Mouse (Mus musculus) heart, adult 2 months (tissue): ENCODE measurements at regions not wholly inside any gene's neighbourhood (a gene's known extent, or its start where the extent isn't known, plus 50 kb on each side); places are given as distances from the start of the nearest gene placed in this dataset.
A peak's percentile ranks its signal among the peaks of the same experiment; 100 is the strongest.

Experiments
- DNase-seq, 2 experiments: peaks; one replicate each; pipeline ENCODE4 v3.0.0; 2021
- H3K27ac ChIP-seq: fragments of 200-600 bp; 2 replicates; pipeline ENCODE4 v1.8.1; 2022
- H3K27me3 ChIP-seq: fragments of 200-500 bp; 2 replicates; pipeline ENCODE4 v1.6.1; 2012; ENCODE audit warnings: mild to moderate bottlenecking, low read length, inconsistent platforms, mixed read lengths; ENCODE audit not compliant: control insufficient read depth, insufficient read depth
- H3K36me3 ChIP-seq: fragments of 200-500 bp; 2 replicates; pipeline ENCODE4 v1.6.1; 2012; ENCODE audit warnings: low read length, inconsistent platforms; ENCODE audit not compliant: control insufficient read depth, insufficient read depth
- H3K4me1 ChIP-seq: fragments of 200-500 bp; 2 replicates; pipeline ENCODE4 v1.6.1; 2011; ENCODE audit warnings: low read length; ENCODE audit not compliant: control insufficient read depth, insufficient read depth
- H3K4me3 ChIP-seq: fragments of 200-600 bp; 2 replicates; pipeline ENCODE4 v1.8.1; 2022
- H3K79me2 ChIP-seq: fragments of 200-500 bp; replicated peaks from 2 replicates; pipeline ENCODE4 v1.6.1; 2012; ENCODE audit warnings: mild to moderate bottlenecking, inconsistent platforms, low read length, moderate library complexity, mixed read lengths; ENCODE audit not compliant: control insufficient read depth, insufficient read depth
- H3K9ac ChIP-seq: fragments of 200-500 bp; 2 replicates; pipeline ENCODE4 v1.6.1; 2012; ENCODE audit warnings: low read depth, mild to moderate bottlenecking, control low read depth, inconsistent platforms, low read length, mixed read lengths
- CTCF ChIP-seq: fragments of 200-600 bp; IDR thresholded peaks from 2 replicates; pipeline ENCODE4 v1.8.1; 2022; ENCODE audit warnings: antibody characterized with exemption, mild to moderate bottlenecking, moderate library complexity
- EP300 ChIP-seq: fragments of 200-500 bp; IDR thresholded peaks from 2 replicates; pipeline ENCODE4 v1.6.1; 2011; ENCODE audit warnings: low read depth, low read length, control low read depth; ENCODE audit not compliant: insufficient read depth
- POLR2A ChIP-seq: fragments of 200-500 bp; IDR thresholded peaks from 2 replicates; pipeline ENCODE4 v1.6.1; 2011; ENCODE audit warnings: mild to moderate bottlenecking, low read depth, low read length, control low read depth; ENCODE audit not compliant: insufficient read depth
- WGBS: fragments of 180-500 bp; shearing (Covaris S2); methylation state at CpG from one replicate; pipeline ENCODE4 v1.1.7; 2018; 5-methylcytosine and 5-hydroxymethylcytosine counted together
- intact Hi-C: fragments of 180-260 bp; cut with DNase I; formaldehyde crosslinking; loops from one replicate; pipeline ENCODE4 v1.15.1; 2025

GRCm38 (mm10) chr1:129150643-129151042 lies 122.5 kb upstream of the Thsd7b start:
- Histone ChIP-seq H3K27ac (no peak overlapping the region), H3K4me1 (no peaks in the 10 kb centered on the region), H3K4me3 (no peak overlapping the region), H3K79me2 (no peaks in the 10 kb centered on the region), H3K9ac (no peak overlapping the region), H3K27me3 (no peaks in the 10 kb centered on the region), H3K36me3 (no peaks in the 10 kb centered on the region)
- TF ChIP-seq CTCF (no peak), EP300 (no peak), POLR2A (no peak)
- intact Hi-C loops, result no loop called here
- DNase-seq, result no peak
- 36% methylated on average over 1 of the region's 1 CpGs for WGBS

GRCm38 (mm10) chr1:129148733-129149388 lies 124.2 kb upstream of the Thsd7b start:
- intact Hi-C loops, result no loop called here
- TF ChIP-seq POLR2A (no peak), CTCF (no peak), EP300 (no peak)
- H3K27me3 ChIP-seq, result no peaks in the 10 kb centered on the region
- no peaks in the 10 kb centered on the region for H3K36me3 ChIP-seq
- no peak overlapping the region for H3K9ac ChIP-seq
- no peaks in the 10 kb centered on the region for H3K4me1 ChIP-seq
- no peak for DNase-seq
- no peak overlapping the region for H3K4me3 ChIP-seq
- H3K79me2 ChIP-seq, result no peaks in the 10 kb centered on the region
- WGBS, result 86% methylated on average over 7 of the region's 7 CpGs
- no peak overlapping the region for H3K27ac ChIP-seq

GRCm38 (mm10) chr1:129146395-129147094 lies 126.6 kb upstream of the Thsd7b start:
- intact Hi-C loops, result no loop called here

GRCm38 (mm10) chr1:129138783-129139182 lies 134.3 kb upstream of the Thsd7b start:
- intact Hi-C loops, result no loop called here
- DNase-seq, result no peak
- Histone ChIP-seq H3K9ac (no peak overlapping the region), H3K4me1 (no peaks in the 10 kb centered on the region), H3K4me3 (no peak overlapping the region), H3K27me3 (no peaks in the 10 kb centered on the region), H3K79me2 (no peaks in the 10 kb centered on the region), H3K36me3 (no peaks in the 10 kb centered on the region), H3K27ac (no peak overlapping the region)
- TF ChIP-seq POLR2A (no peak), CTCF (no peak), EP300 (no peak)
- 71% methylated on average over 7 of the region's 7 CpGs for WGBS

More at GRCm38 (mm10) chr1:129146395-129147094, 126.6 kb upstream of the Thsd7b start:
- no peak overlapping the region for H3K4me3 ChIP-seq
- H3K9ac ChIP-seq, result no peak overlapping the region
- H3K4me1 ChIP-seq, result no peaks in the 10 kb centered on the region
- WGBS, result 82% methylated on average over 4 of the region's 4 CpGs
- H3K27ac ChIP-seq, result no peak overlapping the region
- DNase-seq, result no peak
- no peaks in the 10 kb centered on the region for H3K36me3 ChIP-seq
- H3K27me3 ChIP-seq, result no peaks in the 10 kb centered on the region
- TF ChIP-seq EP300, result no peak
- TF ChIP-seq CTCF, result no peak
- no peaks in the 10 kb centered on the region for H3K79me2 ChIP-seq

GRCm38 (mm10) chr1:129106961-129107557 lies 166.0 kb upstream of the Thsd7b start:
- H3K27ac ChIP-seq, result no peak overlapping the region
- no peaks in the 10 kb centered on the region for H3K36me3 ChIP-seq
- TF ChIP-seq CTCF (no peak), POLR2A (no peak), EP300 (no peak)
- H3K9ac ChIP-seq, result no peak overlapping the region
- DNase-seq, result no peak
- no peaks in the 10 kb centered on the region for H3K4me1 ChIP-seq
- WGBS, result 74% methylated on average over 1 of the region's 1 CpGs
- intact Hi-C loops, result no loop called here
- H3K27me3 ChIP-seq, result no peaks in the 10 kb centered on the region
- no peaks in the 10 kb centered on the region for H3K79me2 ChIP-seq
- no peak overlapping the region for H3K4me3 ChIP-seq

GRCm38 (mm10) chr1:129100997-129101396 lies 172.1 kb upstream of the Thsd7b start:
- intact Hi-C loops, result no loop called here
- H3K36me3 ChIP-seq, result peaks cover 2% of the 10 kb centered on the region; the same call in 1 of the 2 replicates
- no peaks in the 10 kb centered on the region for H3K27me3 ChIP-seq
- H3K9ac ChIP-seq, result no peak overlapping the region
- H3K4me1 ChIP-seq, result no peaks in the 10 kb centered on the region
- H3K27ac ChIP-seq, result peak overlapping the region; percentile 51
- TF ChIP-seq POLR2A, result no peak
- TF ChIP-seq EP300, result no peak
- TF ChIP-seq CTCF, result no peak
- no peaks in the 10 kb centered on the region for H3K79me2 ChIP-seq
- peak; percentile 23 to 25 for DNase-seq
- 47% methylated on average over 8 of the region's 8 CpGs for WGBS
- no peak overlapping the region for H3K4me3 ChIP-seq
